Mouse (Mus musculus) heart, adult 2 months (tissue): Measurements from ENCODE around the gene Lhx2. TPM values are rescaled to one million over a fixed set of nuclear protein-coding genes. Genes with fewer than 3 reads are reported as not detected.

ENCODE experiments used
- DNase-seq, 2 experiments: peaks; one replicate each; pipeline ENCODE4 v3.0.0; 2021
- H3K27ac ChIP-seq: fragments of 200-600 bp; 2 replicates; pipeline ENCODE4 v1.8.1; 2022
- H3K27me3 ChIP-seq: fragments of 200-500 bp; 2 replicates; pipeline ENCODE4 v1.6.1; 2012; ENCODE audit warnings: mild to moderate bottlenecking, low read length, inconsistent platforms, mixed read lengths; ENCODE audit not compliant: control insufficient read depth, insufficient read depth
- H3K36me3 ChIP-seq: fragments of 200-500 bp; 2 replicates; pipeline ENCODE4 v1.6.1; 2012; ENCODE audit warnings: low read length, inconsistent platforms; ENCODE audit not compliant: control insufficient read depth, insufficient read depth
- H3K4me1 ChIP-seq: fragments of 200-500 bp; 2 replicates; pipeline ENCODE4 v1.6.1; 2011; ENCODE audit warnings: low read length; ENCODE audit not compliant: control insufficient read depth, insufficient read depth
- H3K4me3 ChIP-seq: fragments of 200-600 bp; 2 replicates; pipeline ENCODE4 v1.8.1; 2022
- H3K79me2 ChIP-seq: fragments of 200-500 bp; replicated peaks from 2 replicates; pipeline ENCODE4 v1.6.1; 2012; ENCODE audit warnings: mild to moderate bottlenecking, inconsistent platforms, low read length, moderate library complexity, mixed read lengths; ENCODE audit not compliant: control insufficient read depth, insufficient read depth
- H3K9ac ChIP-seq: fragments of 200-500 bp; 2 replicates; pipeline ENCODE4 v1.6.1; 2012; ENCODE audit warnings: low read depth, mild to moderate bottlenecking, control low read depth, inconsistent platforms, low read length, mixed read lengths
- CTCF ChIP-seq: fragments of 200-600 bp; IDR thresholded peaks from 2 replicates; pipeline ENCODE4 v1.8.1; 2022; ENCODE audit warnings: antibody characterized with exemption, mild to moderate bottlenecking, moderate library complexity
- EP300 ChIP-seq: fragments of 200-500 bp; IDR thresholded peaks from 2 replicates; pipeline ENCODE4 v1.6.1; 2011; ENCODE audit warnings: low read depth, low read length, control low read depth; ENCODE audit not compliant: insufficient read depth
- POLR2A ChIP-seq: fragments of 200-500 bp; IDR thresholded peaks from 2 replicates; pipeline ENCODE4 v1.6.1; 2011; ENCODE audit warnings: mild to moderate bottlenecking, low read depth, low read length, control low read depth; ENCODE audit not compliant: insufficient read depth
- WGBS: fragments of 180-500 bp; shearing (Covaris S2); methylation state at CpG from one replicate; pipeline ENCODE4 v1.1.7; 2018; 5-methylcytosine and 5-hydroxymethylcytosine counted together
- intact Hi-C: fragments of 180-260 bp; cut with DNase I; formaldehyde crosslinking; loops from one replicate; pipeline ENCODE4 v1.15.1; 2025
- long read RNA-seq: library from polyadenylated mRNA; stranded (forward); transcript quantifications from one replicate; pipeline ENCODE4 v2.0.0, GENCODE M21; 2021
- polyA plus RNA-seq: library from polyadenylated mRNA; depleted of rRNA; stranded (reverse); fragments of >200 nt; gene quantifications from 2 replicates; pipeline ENCODE4 v1.2.3, GENCODE M21; 2012; rRNA removed
- total RNA-seq, 2 experiments: library from RNA; stranded (reverse); gene quantifications; 2 replicates each; pipeline ENCODE4 v1.2.3; 2021

Gene Lhx2
- not detected for total RNA-seq
- polyA plus RNA-seq: 0.06 TPM in 1 of 2 replicates, not detected in the other
- long read RNA-seq: 0 reads

DNA sequence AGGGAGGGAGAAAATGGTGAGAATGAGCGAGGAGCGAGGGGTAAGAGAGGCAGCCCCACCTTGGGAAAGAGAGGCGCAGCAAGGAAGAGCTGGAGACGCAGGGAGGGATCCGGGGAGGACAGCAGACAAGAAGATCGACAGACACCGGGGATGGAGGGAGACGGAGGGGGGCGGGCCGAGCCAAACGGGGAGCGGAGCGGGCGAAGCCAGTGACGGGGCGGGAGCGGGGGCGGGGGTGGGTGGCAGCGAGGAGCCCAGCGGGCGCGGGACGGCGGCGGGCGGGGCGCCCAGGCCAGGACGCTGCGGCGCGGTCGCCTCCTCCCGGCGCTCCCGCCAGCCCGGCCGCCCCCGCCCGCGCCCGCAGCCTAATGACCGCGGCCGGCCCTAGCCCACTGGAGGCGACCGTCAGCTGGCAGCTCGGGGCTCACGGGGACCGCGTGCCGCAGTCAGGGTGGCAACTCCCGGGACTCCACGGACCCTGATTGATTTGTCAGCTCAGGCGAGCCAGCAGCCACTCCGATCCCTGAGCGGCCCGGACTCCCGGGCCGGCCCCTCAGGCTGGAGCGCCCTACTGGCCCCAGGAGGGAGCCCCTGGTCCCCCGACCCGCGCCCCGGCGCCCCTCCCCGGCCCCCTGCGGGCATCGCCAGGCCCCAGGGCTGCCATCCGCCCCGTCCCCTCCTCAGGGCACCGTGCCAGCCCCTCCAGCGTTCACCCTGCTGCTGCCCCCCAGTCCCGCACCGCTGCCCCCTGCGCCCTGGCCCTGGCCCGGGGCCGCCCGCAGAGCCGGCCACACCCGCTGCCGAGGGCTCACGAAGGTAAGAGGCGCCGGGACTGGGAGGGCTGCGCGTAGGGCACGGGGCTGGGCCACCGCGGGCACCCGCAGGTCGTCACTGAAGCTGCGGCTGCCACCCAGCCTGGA is at the start of gene Lhx2:
TSS of gene Lhx2 (plus strand) at position 292 of the 920 bp plus-strand sequence.
- peak within 1 kb of the TSS; percentile 47 for H3K4me3 ChIP-seq
- H3K4me1 ChIP-seq: no peaks in the 10 kb centered on the region
- no peaks in the 10 kb centered on the region for H3K79me2 ChIP-seq
- TF ChIP-seq POLR2A: no peak
- TF ChIP-seq EP300: no peak
- TF ChIP-seq CTCF: no peak
- no peaks in the 10 kb centered on the region for H3K36me3 ChIP-seq
- WGBS: 2% methylated on average over 77 of the region's 92 CpGs
- no peak within 1 kb of the TSS for H3K27ac ChIP-seq
- DNase-seq: no peak
- peaks cover 35% of the 10 kb centered on the region for H3K27me3 ChIP-seq
- peak within 1 kb of the TSS; percentile 8; the same call in 1 of the 2 replicates for H3K9ac ChIP-seq
- intact Hi-C loops: no loop called here

DNA sequence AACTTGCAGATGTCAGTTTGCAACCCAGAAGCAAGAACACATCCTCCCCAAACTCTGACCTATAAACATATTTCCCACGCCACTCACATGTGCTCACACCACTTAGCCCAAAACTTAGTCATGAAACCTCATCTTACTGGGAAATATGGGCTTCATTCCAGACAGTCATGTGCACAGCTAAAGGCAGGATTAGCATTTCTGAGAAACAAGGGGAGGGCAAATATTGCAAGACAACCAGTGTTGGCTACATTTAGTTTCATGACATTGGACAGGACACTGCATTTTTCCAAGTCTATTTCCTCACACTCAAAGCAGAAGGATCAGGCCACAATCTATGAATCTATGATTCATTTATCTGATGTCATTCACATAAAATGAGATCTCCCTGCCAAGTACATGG is 47.6 kb upstream of the Lhx2 start:
- no peaks in the 10 kb centered on the region for H3K79me2 ChIP-seq
- WGBS: 76% methylated on average over 1 of the region's 1 CpGs
- no peaks in the 10 kb centered on the region for H3K4me1 ChIP-seq

DNA sequence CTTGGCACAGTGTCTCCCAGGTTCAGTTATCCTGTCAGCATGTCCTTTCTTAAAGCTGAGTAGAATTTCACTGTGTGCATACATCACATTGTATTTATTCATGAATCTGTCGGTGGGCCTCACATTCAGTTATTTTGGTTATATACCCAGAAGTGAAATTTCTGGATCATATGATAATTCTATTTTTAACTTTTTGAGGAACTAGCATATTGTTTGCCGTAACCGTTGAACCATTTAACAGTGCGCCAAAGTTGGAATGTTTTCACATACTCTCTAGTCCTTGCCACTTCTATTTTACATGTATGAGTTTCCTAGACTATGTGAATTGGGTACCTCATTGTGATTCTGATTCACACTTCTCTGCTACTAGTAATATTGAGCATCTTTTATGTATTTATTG is 43.1 kb upstream of the Lhx2 start:
- intact Hi-C loops: no loop called here
- no peak for DNase-seq
- Histone ChIP-seq H3K27me3 (no peaks in the 10 kb centered on the region), H3K4me1 (no peaks in the 10 kb centered on the region), H3K4me3 (no peak overlapping the region), H3K9ac (no peak overlapping the region), H3K36me3 (no peaks in the 10 kb centered on the region), H3K79me2 (no peaks in the 10 kb centered on the region), H3K27ac (no peak overlapping the region)
- 82% methylated on average over 4 of the region's 4 CpGs for WGBS
- TF ChIP-seq EP300: no peak
- TF ChIP-seq POLR2A: no peak
- no peak for TF ChIP-seq CTCF

More for the DNA sequence above, 47.6 kb upstream of the Lhx2 start:
- no peaks in the 10 kb centered on the region for H3K36me3 ChIP-seq
- H3K9ac ChIP-seq: no peak overlapping the region
- H3K4me3 ChIP-seq: no peak overlapping the region
- H3K27ac ChIP-seq: no peak overlapping the region
- TF ChIP-seq EP300 (no peak), POLR2A (no peak), CTCF (no peak)
- no peaks in the 10 kb centered on the region for H3K27me3 ChIP-seq
- DNase-seq: no peak
- intact Hi-C loops: no loop called here

DNA sequence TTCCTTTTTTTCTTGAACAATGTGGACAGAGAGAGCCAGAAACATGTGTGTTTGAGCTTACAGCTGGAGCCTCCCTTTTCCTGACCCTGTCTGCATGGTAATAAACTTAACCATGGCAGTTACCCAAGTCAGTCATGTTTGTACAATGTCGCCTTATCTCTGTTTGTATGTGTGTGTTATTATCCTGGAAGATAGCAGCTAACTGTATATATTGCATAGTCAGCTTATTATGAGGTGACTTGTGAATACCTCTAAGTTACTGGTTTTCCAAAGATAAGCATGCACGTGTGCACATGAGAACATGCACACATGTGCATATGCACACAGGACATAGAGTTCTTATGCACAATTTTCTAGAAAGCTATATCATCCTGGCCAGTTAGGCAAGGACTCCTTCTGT is 38.1 kb upstream of the Lhx2 start:
- no peak for DNase-seq

DNA sequence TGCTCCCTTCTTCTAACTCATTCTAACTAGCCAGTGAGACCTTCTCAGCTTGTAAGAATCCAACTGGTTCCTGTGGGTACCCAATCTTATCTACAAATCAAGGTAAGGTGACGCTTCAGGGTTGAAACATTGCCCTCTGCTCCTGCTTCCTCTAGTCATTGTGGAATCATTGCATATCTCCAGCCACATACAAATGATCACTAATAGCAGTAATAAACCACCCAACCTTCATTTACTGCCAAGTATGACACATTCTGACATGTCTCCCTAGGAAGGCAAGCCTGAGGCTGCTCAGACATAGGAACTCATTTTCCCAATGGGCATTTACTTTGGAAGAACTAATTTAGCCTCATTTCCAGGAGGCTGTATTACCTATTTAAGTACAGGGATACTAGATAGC is 33.9 kb upstream of the Lhx2 start:
- Histone ChIP-seq H3K27ac (no peak overlapping the region), H3K9ac (no peak overlapping the region), H3K36me3 (no peaks in the 10 kb centered on the region), H3K27me3 (no peaks in the 10 kb centered on the region), H3K79me2 (no peaks in the 10 kb centered on the region), H3K4me1 (no peaks in the 10 kb centered on the region), H3K4me3 (no peak overlapping the region)
- intact Hi-C loops: no loop called here
- no peak for DNase-seq
- no peak for TF ChIP-seq POLR2A
- 76% methylated on average over 1 of the region's 1 CpGs for WGBS

More for the DNA sequence above, 38.1 kb upstream of the Lhx2 start:
- H3K79me2 ChIP-seq: no peaks in the 10 kb centered on the region
- no peaks in the 10 kb centered on the region for H3K4me1 ChIP-seq
- no peak overlapping the region for H3K27ac ChIP-seq
- TF ChIP-seq EP300 (no peak), POLR2A (no peak), CTCF (no peak)
- WGBS: 53% methylated on average over 2 of the region's 2 CpGs
- H3K9ac ChIP-seq: no peak overlapping the region
- no peaks in the 10 kb centered on the region for H3K27me3 ChIP-seq
- no peaks in the 10 kb centered on the region for H3K36me3 ChIP-seq
- no peak overlapping the region for H3K4me3 ChIP-seq
- intact Hi-C loops: no loop called here

DNA sequence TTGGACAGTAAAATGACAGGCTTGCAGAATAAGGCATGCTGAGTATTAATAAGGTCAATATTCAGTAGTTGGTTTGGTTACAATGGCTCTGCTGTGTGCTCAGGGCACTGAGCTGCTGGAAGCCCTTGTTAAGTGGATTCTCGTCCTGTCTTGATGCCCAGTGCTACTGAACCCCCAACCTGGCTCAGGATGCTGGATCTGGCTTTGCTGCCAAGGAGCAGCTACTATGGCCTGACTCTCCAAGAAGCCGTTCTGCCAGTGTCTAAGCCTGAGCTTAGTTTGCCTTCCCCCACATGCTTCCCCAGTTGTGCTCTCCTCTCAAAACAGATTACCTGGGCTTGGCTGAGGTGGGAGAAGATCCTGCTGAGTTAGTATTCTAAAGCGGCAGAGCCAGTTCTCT is 26.2 kb upstream of the Lhx2 start:
- no peaks in the 10 kb centered on the region for H3K4me1 ChIP-seq

More for the DNA sequence above, 26.2 kb upstream of the Lhx2 start:
- no peak for TF ChIP-seq POLR2A
- TF ChIP-seq CTCF: no peak
- TF ChIP-seq EP300: no peak
- no peak for DNase-seq
- WGBS: 61% methylated on average over 3 of the region's 3 CpGs
- no peak overlapping the region for H3K9ac ChIP-seq
- no peaks in the 10 kb centered on the region for H3K27me3 ChIP-seq
- no peaks in the 10 kb centered on the region for H3K36me3 ChIP-seq
- intact Hi-C loops: no loop called here
- H3K27ac ChIP-seq: no peak overlapping the region
- H3K4me3 ChIP-seq: no peak overlapping the region
- H3K79me2 ChIP-seq: no peaks in the 10 kb centered on the region
